Mouse (Mus musculus): ENCODE results near the gene Tppp.
"Not testable (repeated sequence)": the region's sequence is repeated elsewhere in the genome, so short reads cannot be mapped to it uniquely, and the experiment has no call there.

GRCm38 (mm10) chr13:74006881-74007280 lies 2.3 kb upstream of the Tppp start:
- not testable (repeated sequence) for TF ChIP-seq EP300, CTCF (IDR thresholded peaks at IDR 0.05)
